Mouse (Mus musculus) liver, adult 2 months (tissue): ENCODE data around the gene Scn8a.

Source experiments
- CTCF ChIP-seq: fragments of 200-500 bp; IDR thresholded peaks from 2 replicates; pipeline ENCODE4 v1.5.1; 2011; ENCODE audit warnings: low read depth, low read length, control low read depth
- POLR2A ChIP-seq: fragments of 200-500 bp; IDR thresholded peaks from 2 replicates; pipeline ENCODE4 v1.6.1; 2011; ENCODE audit warnings: low read length, control low read depth; ENCODE audit not compliant: insufficient read depth; ENCODE audit errors: extremely low read depth

GRCm38 (mm10) chr15:101077813-101078730 is 208.4 kb downstream of the Scn8a start, which contains the start of gene Fignl2:
- TF ChIP-seq CTCF (no peak), POLR2A (no peak)
